Mouse (Mus musculus) brain, embryonic 14.5 days (tissue): Measurements from ENCODE around the gene Ddb2.

Experiments
- CTCF ChIP-seq: fragments of 200-500 bp; IDR thresholded peaks from 2 replicates; pipeline ENCODE4 v1.5.1; 2012; ENCODE audit warnings: inconsistent platforms, mild to moderate bottlenecking, moderate library complexity, borderline replicate concordance; ENCODE audit not compliant: insufficient read depth, insufficient read length; ENCODE audit errors: extremely low read depth
- POLR2A ChIP-seq: fragments of 200-500 bp; IDR thresholded peaks from 2 replicates; pipeline ENCODE4 v1.6.1; 2012; ENCODE audit warnings: mild to moderate bottlenecking, inconsistent platforms, borderline replicate concordance; ENCODE audit not compliant: poor library complexity, insufficient read depth, insufficient read length, severe bottlenecking; ENCODE audit errors: extremely low read depth

GRCm38 (mm10) chr2:91268706-91269105 is 31.9 kb upstream of the Ddb2 start:
- no peak for TF ChIP-seq CTCF
- no peak for TF ChIP-seq POLR2A
